Mouse (Mus musculus): ENCODE results near the gene Cenpq. TPM values are rescaled to one million over a fixed set of nuclear protein-coding genes. Genes with fewer than 3 reads are reported as not detected.

Gene Cenpq
- polyA plus RNA-seq (2016; fragmentation: Nextera tagmentation; extraction: Ambion mirVana) = 32.1 and 33.7 TPM in 2 replicates

DNA sequence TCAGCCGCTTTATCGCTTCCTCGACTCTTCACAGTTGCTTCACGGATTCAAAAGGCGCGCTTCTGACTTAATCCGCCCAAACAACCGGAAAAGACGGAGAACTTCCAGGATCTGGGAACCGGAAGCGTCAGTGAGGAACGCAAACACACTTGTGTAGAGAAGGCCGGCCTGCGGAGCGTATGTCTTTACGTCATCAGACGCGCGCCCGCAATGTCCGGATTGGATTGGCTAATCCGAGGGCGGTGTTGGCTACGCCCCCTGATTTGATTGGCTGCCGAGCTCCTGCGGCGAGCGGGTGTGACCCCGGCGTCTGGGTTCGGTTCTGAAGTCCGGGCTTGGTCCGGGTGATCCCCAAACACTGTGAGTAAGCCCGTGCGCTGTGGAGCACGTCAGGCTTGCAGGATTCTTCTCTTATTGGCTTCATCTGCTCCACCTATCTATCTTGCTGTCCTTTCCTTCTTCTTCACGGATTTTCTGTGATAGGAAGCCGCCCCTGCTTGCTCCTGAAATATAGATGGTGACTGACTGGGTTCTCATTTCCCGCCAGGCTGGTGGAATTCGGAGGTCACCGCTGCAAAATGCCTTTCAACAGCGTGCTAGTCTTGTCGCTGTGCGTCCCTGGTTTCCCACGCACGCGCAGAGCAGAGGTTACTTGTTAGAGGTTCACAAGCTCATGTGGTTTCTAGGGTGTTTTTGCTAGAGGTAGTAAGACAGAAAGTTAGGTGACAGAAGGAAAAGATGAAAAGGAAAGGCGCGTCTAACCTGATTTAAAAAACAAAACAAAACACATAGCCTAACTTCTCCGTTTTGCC, at the start of gene Cenpq, which contains the start of gene Mut:
TSS of gene Cenpq (minus strand) at position 628 of the 812 bp plus-strand sequence.
TSS of gene Mut (plus strand) at position 266 of the 812 bp plus-strand sequence.
- H3K4me1 ChIP-seq (replicated peaks) = peaks cover 3% of the 10 kb centered on the region; the same call in 1 of the 2 replicates
- H3K4me3 ChIP-seq (replicated peaks) = peak within 1 kb of the TSS; percentile 66
- peak; percentile 99 for ATAC-seq (ENCODE audit: insufficient number of reproducible peaks, insufficient read depth, low FRiP score, low TSS enrichment, low read depth)
- under 1% methylated on average over 50 of the region's 50 CpGs for WGBS
- H3K9ac ChIP-seq (replicated peaks) = peak within 1 kb of the TSS; percentile 66
- peak within 1 kb of the TSS; percentile 93 for H3K27ac ChIP-seq
- no peaks in the 10 kb centered on the region for H3K9me3 ChIP-seq
- no peaks in the 10 kb centered on the region for H3K27me3 ChIP-seq
- H3K4me2 ChIP-seq = peak within 1 kb of the TSS; percentile 75
- H3K36me3 ChIP-seq = peaks cover 16% of the 10 kb centered on the region

DNA sequence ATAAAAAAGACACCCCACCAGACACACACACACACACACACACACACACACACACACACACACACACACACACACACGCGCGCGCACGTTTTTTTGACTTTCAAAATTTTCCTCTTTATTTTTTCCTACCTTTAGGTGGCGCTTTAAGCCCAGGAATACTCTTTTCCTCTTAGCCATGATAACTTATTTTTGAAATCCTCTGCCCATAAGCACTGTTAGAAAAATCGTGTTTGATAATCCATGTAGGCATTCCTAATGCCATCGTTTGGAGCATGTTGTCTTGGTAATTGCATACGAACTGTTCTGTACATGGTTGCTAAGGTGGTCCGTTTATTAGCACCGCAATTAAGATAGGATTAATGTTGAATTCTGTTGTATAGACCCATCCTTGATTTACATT, 43.1 kb upstream of the Cenpq start:
- no peak overlapping the region for H3K4me3 ChIP-seq (replicated peaks)
- H3K27ac ChIP-seq = no peak overlapping the region
- H3K27me3 ChIP-seq = no peaks in the 10 kb centered on the region
- no peaks in the 10 kb centered on the region for H3K4me1 ChIP-seq (replicated peaks)
- no peak for ATAC-seq (ENCODE audit: insufficient number of reproducible peaks, insufficient read depth, low FRiP score, low TSS enrichment, low read depth)
- H3K4me2 ChIP-seq = no peak overlapping the region
- H3K9me3 ChIP-seq = no peaks in the 10 kb centered on the region
- 80% methylated on average over 11 of the region's 11 CpGs for WGBS
- no peak overlapping the region for H3K9ac ChIP-seq (replicated peaks)
- H3K36me3 ChIP-seq = no peaks in the 10 kb centered on the region

DNA sequence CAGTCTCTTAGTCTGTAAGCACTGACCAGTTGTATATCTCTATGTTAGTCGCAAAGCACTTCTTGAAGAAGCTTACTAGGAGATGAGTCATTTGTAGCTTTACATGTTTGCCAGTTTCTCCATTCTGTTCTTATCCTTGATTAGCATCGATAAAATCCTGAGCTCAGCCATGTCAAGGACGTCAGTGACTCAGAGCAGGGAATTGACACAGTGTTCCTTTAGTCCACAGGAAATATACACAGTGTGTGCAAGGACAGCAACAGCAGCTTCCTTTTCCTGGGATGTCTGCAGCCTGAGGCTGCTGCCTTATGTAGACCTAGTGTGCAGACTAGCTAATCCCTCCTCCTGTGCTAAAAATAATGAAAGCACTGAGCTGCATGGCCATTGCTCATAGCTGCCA, 13.7 kb upstream of the Cenpq start:
- H3K4me2 ChIP-seq = no peak overlapping the region
- no peaks in the 10 kb centered on the region for H3K27me3 ChIP-seq
- no peak overlapping the region for H3K4me3 ChIP-seq (replicated peaks)
- peaks cover 68% of the 10 kb centered on the region for H3K36me3 ChIP-seq
- H3K9ac ChIP-seq (replicated peaks) = no peak overlapping the region
- no peak for ATAC-seq (ENCODE audit: insufficient number of reproducible peaks, insufficient read depth, low FRiP score, low TSS enrichment, low read depth)
- H3K9me3 ChIP-seq = no peaks in the 10 kb centered on the region
- no peak overlapping the region for H3K27ac ChIP-seq
- no peaks in the 10 kb centered on the region for H3K4me1 ChIP-seq (replicated peaks)
- WGBS = 92% methylated on average over 3 of the region's 3 CpGs

GRCm38 (mm10) chr17:40933985-40934384, 862 bp downstream of the Cenpq start:
- H3K27me3 ChIP-seq = no peaks in the 10 kb centered on the region
- peak overlapping the region; percentile 66 for H3K4me3 ChIP-seq (replicated peaks)
- 1% methylated on average over 14 of the region's 14 CpGs for WGBS
- H3K4me2 ChIP-seq = peak overlapping the region; percentile 75
- H3K9ac ChIP-seq (replicated peaks) = peak overlapping the region; percentile 59
- H3K4me1 ChIP-seq (replicated peaks) = peaks cover 3% of the 10 kb centered on the region; the same call in 1 of the 2 replicates
- H3K9me3 ChIP-seq = no peaks in the 10 kb centered on the region
- peaks cover 22% of the 10 kb centered on the region for H3K36me3 ChIP-seq
- no peak overlapping the region; the same call in 1 of the 2 replicates for H3K27ac ChIP-seq
- peak; percentile 41; the same call in 1 of the 2 replicates for ATAC-seq (ENCODE audit: insufficient number of reproducible peaks, insufficient read depth, low FRiP score, low TSS enrichment, low read depth)

GRCm38 (mm10) chr17:40915499-40915898, 19.3 kb downstream of the Cenpq start:
- H3K27me3 ChIP-seq = no peaks in the 10 kb centered on the region
- no peak overlapping the region for H3K4me2 ChIP-seq
- no peak overlapping the region for H3K9ac ChIP-seq (replicated peaks)
- H3K4me3 ChIP-seq (replicated peaks) = no peak overlapping the region
- no peaks in the 10 kb centered on the region for H3K9me3 ChIP-seq
- H3K36me3 ChIP-seq = no peaks in the 10 kb centered on the region
- no peaks in the 10 kb centered on the region for H3K4me1 ChIP-seq (replicated peaks)
- 95% methylated on average over 2 of the region's 2 CpGs for WGBS
- ATAC-seq (ENCODE audit: insufficient number of reproducible peaks, insufficient read depth, low FRiP score, low TSS enrichment, low read depth) = no peak
- H3K27ac ChIP-seq = no peak overlapping the region

DNA sequence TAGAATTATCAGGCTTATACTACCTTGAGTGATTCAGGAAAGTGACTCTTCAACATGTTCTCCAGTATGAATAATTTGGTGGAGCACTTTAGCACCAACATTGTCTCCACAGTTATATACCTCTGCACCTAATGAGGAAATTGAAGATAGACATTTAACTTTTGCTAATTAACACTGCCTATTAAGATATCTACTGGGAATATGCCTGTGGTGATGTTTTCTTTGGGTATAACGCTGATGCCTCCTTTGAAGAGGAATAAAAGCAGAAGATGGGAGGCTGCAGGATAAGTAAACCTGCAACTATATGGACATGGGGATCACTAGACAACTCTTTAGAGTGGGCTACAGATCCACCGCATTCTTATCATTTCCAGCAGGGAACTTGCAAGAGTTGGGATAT, 20.6 kb downstream of the Cenpq start, which contains the start of gene Glyatl3:
TSS of gene Glyatl3 (minus strand) at position 101 of the 400 bp plus-strand sequence.
- no peak within 1 kb of the TSS for H3K27ac ChIP-seq
- no peaks in the 10 kb centered on the region for H3K27me3 ChIP-seq
- no peaks in the 10 kb centered on the region for H3K36me3 ChIP-seq
- no peak within 1 kb of the TSS for H3K9ac ChIP-seq (replicated peaks)
- H3K4me1 ChIP-seq (replicated peaks) = no peaks in the 10 kb centered on the region
- no peak for ATAC-seq (ENCODE audit: insufficient number of reproducible peaks, insufficient read depth, low FRiP score, low TSS enrichment, low read depth)
- H3K4me2 ChIP-seq = no peak within 1 kb of the TSS
- no peaks in the 10 kb centered on the region for H3K9me3 ChIP-seq
- WGBS = 97% methylated on average over 2 of the region's 2 CpGs
- no peak within 1 kb of the TSS for H3K4me3 ChIP-seq (replicated peaks)

DNA sequence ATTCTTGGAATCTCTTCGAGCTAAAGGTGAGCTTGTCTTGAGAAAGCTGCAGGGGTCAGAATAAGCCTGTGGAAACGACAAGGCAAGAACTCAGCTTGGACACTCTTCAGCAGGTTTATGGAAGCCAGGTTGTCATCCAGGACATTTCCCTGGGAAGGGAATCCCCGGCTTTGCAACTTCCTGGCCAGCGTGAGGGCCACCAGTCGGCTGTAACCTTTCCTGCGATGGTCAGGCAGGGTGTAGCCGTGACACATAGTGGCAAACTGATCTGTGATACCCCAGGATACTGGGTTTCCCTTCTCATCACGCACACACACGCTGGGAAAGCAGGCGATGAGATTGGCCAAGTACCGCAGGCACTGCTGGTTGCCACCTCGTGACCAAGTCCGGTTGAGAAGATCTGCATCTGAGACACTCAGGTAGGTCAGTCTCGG, 30.1 kb downstream of the Cenpq start:
- Histone ChIP-seq H3K9me3 (no peaks in the 10 kb centered on the region), H3K27me3 (no peaks in the 10 kb centered on the region), H3K9ac (replicated peaks) (no peak overlapping the region), H3K4me1 (replicated peaks) (peaks cover 9% of the 10 kb centered on the region; the same call in 1 of the 2 replicates), H3K4me2 (peak overlapping the region; percentile 45), H3K27ac (no peak overlapping the region), H3K4me3 (replicated peaks) (peak overlapping the region; percentile 16; the same call in 1 of the 2 replicates), H3K36me3 (no peaks in the 10 kb centered on the region)
- 6% methylated on average over 13 of the region's 14 CpGs for WGBS
- ATAC-seq (ENCODE audit: insufficient number of reproducible peaks, insufficient read depth, low FRiP score, low TSS enrichment, low read depth) = no peak

DNA sequence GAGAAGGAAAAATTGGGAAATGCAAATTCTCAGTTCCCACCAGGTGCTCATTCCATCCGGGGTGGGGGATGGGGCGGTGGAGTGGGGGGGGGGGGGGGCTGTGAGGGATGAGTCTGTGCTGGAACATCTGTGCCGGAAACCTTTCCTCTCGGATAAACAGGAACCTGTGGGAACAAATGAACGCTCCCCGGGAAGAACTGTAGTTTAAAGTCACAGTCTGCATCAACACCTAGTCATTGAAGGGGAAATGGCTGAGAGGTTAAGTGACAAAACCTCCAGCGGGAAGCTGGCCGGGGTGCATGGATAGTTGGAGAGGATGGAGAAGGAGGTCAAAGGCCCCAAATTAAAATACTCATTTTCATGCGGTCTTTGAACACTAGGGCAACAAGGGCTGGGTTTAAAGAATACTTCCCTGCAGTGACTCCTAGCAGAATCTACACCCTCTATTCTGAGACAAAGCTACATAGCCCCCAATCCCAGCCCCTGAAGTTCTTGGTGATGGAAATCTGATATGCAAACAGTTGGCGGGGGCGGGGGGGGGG, 30.7 kb downstream of the Cenpq start:
- Histone ChIP-seq H3K4me2 (peak overlapping the region; percentile 45), H3K27me3 (no peaks in the 10 kb centered on the region), H3K27ac (no peak overlapping the region), H3K4me3 (replicated peaks) (no peak overlapping the region), H3K9ac (replicated peaks) (no peak overlapping the region), H3K4me1 (replicated peaks) (peaks cover 9% of the 10 kb centered on the region; the same call in 1 of the 2 replicates), H3K9me3 (no peaks in the 10 kb centered on the region), H3K36me3 (no peaks in the 10 kb centered on the region)
- 7% methylated on average over 11 of the region's 11 CpGs for WGBS
- ATAC-seq (ENCODE audit: insufficient number of reproducible peaks, insufficient read depth, low FRiP score, low TSS enrichment, low read depth) = no peak

GRCm38 (mm10) chr17:40903345-40903744, 31.5 kb downstream of the Cenpq start:
- peaks cover 9% of the 10 kb centered on the region; the same call in 1 of the 2 replicates for H3K4me1 ChIP-seq (replicated peaks)
- 65% methylated on average over 4 of the region's 4 CpGs for WGBS
- H3K4me3 ChIP-seq (replicated peaks) = no peak overlapping the region
- H3K27me3 ChIP-seq = no peaks in the 10 kb centered on the region
- no peaks in the 10 kb centered on the region for H3K36me3 ChIP-seq
- H3K9me3 ChIP-seq = no peaks in the 10 kb centered on the region
- no peak overlapping the region for H3K9ac ChIP-seq (replicated peaks)
- no peak for ATAC-seq (ENCODE audit: insufficient number of reproducible peaks, insufficient read depth, low FRiP score, low TSS enrichment, low read depth)
- H3K4me2 ChIP-seq = no peak overlapping the region
- H3K27ac ChIP-seq = no peak overlapping the region

DNA sequence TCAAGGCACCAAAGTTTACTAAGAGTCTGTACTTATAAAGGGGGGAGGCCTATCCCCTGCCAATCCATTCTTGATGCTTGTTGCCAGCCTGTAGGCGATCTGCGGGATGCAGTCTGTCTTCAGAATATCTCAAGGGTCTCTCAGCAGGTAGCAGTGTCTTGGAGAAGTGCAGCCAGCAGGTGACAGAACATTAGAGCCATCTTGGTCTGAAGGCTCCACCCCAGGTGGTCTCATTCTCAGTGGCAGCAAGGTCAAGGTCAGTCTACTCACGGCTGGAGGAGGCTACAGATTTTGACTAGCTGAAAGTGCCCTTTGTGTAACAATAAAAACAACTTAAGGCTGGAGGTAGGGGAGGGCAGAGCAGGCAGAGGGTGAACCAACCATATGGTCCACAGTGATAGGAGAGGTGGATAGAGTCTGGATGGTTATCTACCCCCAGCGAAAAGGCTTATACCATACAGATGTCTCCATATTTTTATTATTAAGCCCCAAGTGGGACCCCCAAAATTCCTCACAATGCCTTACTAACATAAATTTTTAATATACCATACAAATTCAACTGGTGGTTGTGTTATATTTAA, 35.0 kb downstream of the Cenpq start:
- Histone ChIP-seq H3K4me3 (replicated peaks) (no peak overlapping the region), H3K36me3 (no peaks in the 10 kb centered on the region), H3K4me1 (replicated peaks) (peaks cover 9% of the 10 kb centered on the region; the same call in 1 of the 2 replicates), H3K27me3 (no peaks in the 10 kb centered on the region), H3K27ac (no peak overlapping the region), H3K9me3 (no peaks in the 10 kb centered on the region), H3K9ac (replicated peaks) (no peak overlapping the region), H3K4me2 (no peak overlapping the region)
- WGBS = 44% methylated on average over 4 of the region's 4 CpGs
- ATAC-seq (ENCODE audit: insufficient number of reproducible peaks, insufficient read depth, low FRiP score, low TSS enrichment, low read depth) = no peak

GRCm38 (mm10) chr17:40896863-40897262, 38.0 kb downstream of the Cenpq start:
- Histone ChIP-seq H3K4me3 (replicated peaks) (no peak overlapping the region), H3K27me3 (no peaks in the 10 kb centered on the region), H3K4me2 (no peak overlapping the region), H3K27ac (no peak overlapping the region), H3K9me3 (no peaks in the 10 kb centered on the region), H3K4me1 (replicated peaks) (no peaks in the 10 kb centered on the region), H3K36me3 (no peaks in the 10 kb centered on the region), H3K9ac (replicated peaks) (no peak overlapping the region)
- 78% methylated on average over 1 of the region's 1 CpGs for WGBS
- ATAC-seq (ENCODE audit: insufficient number of reproducible peaks, insufficient read depth, low FRiP score, low TSS enrichment, low read depth) = no peak
